Mouse (Mus musculus) cortical plate, adult 2 months (tissue): ENCODE data around the gene Serpinb3b. TPM values are rescaled to one million over a fixed set of nuclear protein-coding genes. Genes with fewer than 3 reads are reported as not detected.
A peak's percentile ranks its signal among the peaks of the same experiment; 100 is the strongest.
"Not testable (repeated sequence)": the region's sequence is repeated elsewhere in the genome, so short reads cannot be mapped to it uniquely, and the experiment has no call there.

Source experiments
- H3K27ac ChIP-seq: fragments of 200-500 bp; 2 replicates; pipeline ENCODE4 v1.5.1; 2012; ENCODE audit warnings: low read length, control low read depth, inconsistent platforms; ENCODE audit not compliant: insufficient read depth
- H3K4me1 ChIP-seq: fragments of 200-500 bp; 2 replicates; pipeline ENCODE4 v1.6.1; 2011; ENCODE audit warnings: low read length; ENCODE audit not compliant: control insufficient read depth, insufficient read depth
- H3K4me3 ChIP-seq: fragments of 200-500 bp; 2 replicates; pipeline ENCODE4 v1.5.1; 2011; ENCODE audit warnings: mild to moderate bottlenecking, low read length, control low read depth; ENCODE audit not compliant: insufficient read depth
- CTCF ChIP-seq: fragments of 200-500 bp; IDR thresholded peaks from 2 replicates; pipeline ENCODE4 v1.5.1; 2011; ENCODE audit warnings: mild to moderate bottlenecking, control low read depth, low read length; ENCODE audit not compliant: insufficient read depth; ENCODE audit errors: extremely low read depth
- polyA plus RNA-seq: library from polyadenylated mRNA; depleted of rRNA; stranded (reverse); fragments of >200 nt; gene quantifications from 2 replicates; pipeline ENCODE4 v1.2.3, GENCODE M21; 2012; rRNA removed

Gene Serpinb3b
- not detected in 2 replicates for polyA plus RNA-seq

DNA sequence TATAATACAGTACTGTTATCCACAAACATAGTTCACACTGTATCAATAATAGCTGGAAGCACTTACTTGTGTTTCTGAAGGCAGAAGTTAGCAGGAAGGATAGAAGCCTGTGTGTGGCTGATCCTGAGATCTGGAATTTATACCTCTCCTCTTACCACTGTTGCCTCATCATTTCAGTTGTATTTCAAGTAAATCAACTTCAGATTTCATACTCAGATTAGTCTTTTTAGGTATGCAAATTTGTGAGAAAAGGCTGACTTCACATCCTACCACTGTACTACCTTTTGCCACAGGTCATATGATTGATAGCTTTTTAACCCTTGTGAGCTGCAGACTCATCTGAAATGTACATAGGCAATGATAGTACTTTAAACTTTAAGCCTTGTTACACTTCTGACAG lies at the start of gene Serpinb3b, which contains the start of gene Serpinb3c:
TSS of gene Serpinb3b (minus strand) at position 101 of the 400 bp plus-strand sequence.
TSS of gene Serpinb3c (minus strand) at position 111 of the 400 bp plus-strand sequence.
- not testable (repeated sequence) for H3K27ac ChIP-seq, H3K4me1 ChIP-seq

DNA sequence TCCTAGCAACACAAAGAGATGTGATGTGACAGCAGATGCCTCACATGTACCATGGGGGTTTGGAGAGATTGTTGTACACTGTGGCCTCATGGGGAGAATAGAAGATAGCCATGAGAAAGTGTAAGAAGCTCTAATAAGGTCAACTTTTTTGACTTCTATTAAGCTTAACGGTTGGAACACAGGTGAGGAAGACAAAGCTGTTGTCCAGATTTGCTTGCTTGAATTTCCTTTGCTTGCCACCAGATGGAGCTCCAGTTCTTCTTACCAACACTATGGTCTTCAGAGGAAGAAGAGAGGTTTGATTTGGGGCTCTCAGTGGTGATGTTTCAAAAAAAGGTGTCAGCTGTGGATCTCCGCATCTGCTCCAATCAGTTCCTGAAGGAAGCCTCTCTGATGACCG lies 35.0 kb downstream of the Serpinb3b start:
- H3K4me1 ChIP-seq, H3K4me3 ChIP-seq, H3K27ac ChIP-seq: not testable (repeated sequence)
- peak; percentile 44 for TF ChIP-seq CTCF

More for the DNA sequence above, at the start of gene Serpinb3b, which contains the start of gene Serpinb3c:
- H3K4me3 ChIP-seq, result not testable (repeated sequence)

DNA sequence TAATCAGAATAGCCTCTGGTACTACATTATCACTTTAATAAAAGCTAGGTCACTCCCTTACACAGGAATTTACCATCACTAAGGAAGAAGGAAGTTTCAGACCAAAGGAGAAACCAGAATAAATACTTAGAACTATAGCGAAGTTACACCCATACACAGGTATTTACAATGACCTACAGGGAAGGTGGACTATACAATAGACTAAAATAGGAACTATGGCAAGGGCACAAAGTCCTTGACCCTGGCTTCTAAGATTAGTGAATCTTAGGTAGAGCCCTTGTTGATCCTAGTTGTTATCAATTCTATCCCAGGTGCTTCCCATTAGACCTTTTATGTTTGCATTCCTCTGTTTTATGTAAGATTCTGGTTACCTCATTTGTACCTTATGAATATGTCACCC lies 60.9 kb downstream of the Serpinb3b start:
- H3K4me3 ChIP-seq, H3K27ac ChIP-seq, H3K4me1 ChIP-seq: not testable (repeated sequence)

DNA sequence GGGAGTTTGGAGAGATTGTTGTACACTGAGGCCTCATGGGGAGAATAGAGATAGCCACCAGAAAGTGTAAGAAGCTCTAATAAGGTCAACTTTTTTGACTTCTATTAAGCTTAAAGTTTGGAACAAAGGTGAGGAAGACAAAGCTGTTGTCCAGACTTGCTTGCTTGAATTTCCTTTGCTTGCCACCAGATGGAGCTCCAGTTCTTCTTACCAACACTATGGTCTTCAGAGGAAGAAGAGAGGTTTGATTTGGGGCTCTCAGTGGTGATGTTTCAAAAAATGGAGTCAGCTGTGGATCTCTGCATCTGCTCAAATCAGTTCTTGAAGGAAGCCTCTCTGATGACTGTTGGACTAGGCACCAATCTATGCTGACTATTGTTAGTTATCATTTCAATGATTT lies 150.7 kb downstream of the Serpinb3b start:
- peak; percentile 24; the same call in 1 of the 2 replicates for TF ChIP-seq CTCF
- not testable (repeated sequence) for H3K4me1 ChIP-seq, H3K27ac ChIP-seq, H3K4me3 ChIP-seq

Other genes with a start within 250 kb of the Serpinb3b start
- gene Serpinb3a, start 226.1 kb downstream of the Serpinb3b start, polyA plus RNA-seq, result not detected in 2 replicates
- not detected in 2 replicates for gene Serpinb3d, start 194.9 kb downstream of the Serpinb3b start, polyA plus RNA-seq
- not detected in 2 replicates for gene Serpinb3c, start within 50 bp of the Serpinb3b start, polyA plus RNA-seq
- 0.04 TPM in 1 of 2 replicates, not detected in the other for gene Serpinb11, start 82.8 kb upstream of the Serpinb3b start, polyA plus RNA-seq
- gene Serpinb7, start 121.3 kb upstream of the Serpinb3b start, polyA plus RNA-seq, result not detected in 2 replicates
- gene Serpinb2, start 233.1 kb upstream of the Serpinb3b start, polyA plus RNA-seq, result not detected in 2 replicates